Mouse (Mus musculus): ENCODE results near the gene F2rl1. TPM values are rescaled to one million over a fixed set of nuclear protein-coding genes. Genes with fewer than 3 reads are reported as not detected.

Gene F2rl1
- 1 to 10 TPM in 1 of 2 experiments, under 1 TPM in 1; 0.96 to 1.0 TPM for total RNA-seq (2021)

- intact Hi-C loops (cut with DNase I): no loop called here
- peak; percentile 65 for DNase-seq
Measured at GRCm38 (mm10) chr13:95524674-95525491, at the start of gene F2rl1. TSS of gene F2rl1 (minus strand) at chr13:95525227.

- DNase-seq: no peak
- intact Hi-C loops (cut with DNase I): no loop called here
Measured at GRCm38 (mm10) chr13:95570877-95571276, 45.9 kb upstream of the F2rl1 start.

GRCm38 (mm10) chr13:95569326-95569725, 44.3 kb upstream of the F2rl1 start:
- intact Hi-C loops (cut with DNase I): no loop called here
- no peak for DNase-seq

- intact Hi-C loops (cut with DNase I): no loop called here
- no peak for DNase-seq
Measured at GRCm38 (mm10) chr13:95568336-95568735, 43.3 kb upstream of the F2rl1 start.

GRCm38 (mm10) chr13:95566841-95567551, 42.0 kb upstream of the F2rl1 start:
- intact Hi-C loops (cut with DNase I): no loop called here
- no peak for DNase-seq

- DNase-seq: peak; percentile 88 to 93
- intact Hi-C loops (cut with DNase I): loop anchor here (1.0 to 5.0 kb wide), 3 partner anchors 104 to 329 kb away; partner anchors contain the start of gene Iqgap2
Measured at GRCm38 (mm10) chr13:95563693-95564092, 38.7 kb upstream of the F2rl1 start.

- peak; percentile 24 to 38 for DNase-seq
Measured at GRCm38 (mm10) chr13:95563066-95563610, 38.1 kb upstream of the F2rl1 start.

GRCm38 (mm10) chr13:95557326-95557725, 32.3 kb upstream of the F2rl1 start:
- intact Hi-C loops (cut with DNase I): no loop called here
- no peak for DNase-seq

More at GRCm38 (mm10) chr13:95563066-95563610, 38.1 kb upstream of the F2rl1 start:
- intact Hi-C loops (cut with DNase I): loop anchor here (1.0 to 5.0 kb wide), 3 partner anchors 104 to 329 kb away; partner anchors contain the start of gene Iqgap2

- intact Hi-C loops (cut with DNase I): no loop called here
Measured at GRCm38 (mm10) chr13:95553885-95554492, 29.0 kb upstream of the F2rl1 start.

GRCm38 (mm10) chr13:95550636-95551370, 25.8 kb upstream of the F2rl1 start:
- intact Hi-C loops (cut with DNase I): no loop called here
- DNase-seq: no peak

More at GRCm38 (mm10) chr13:95553885-95554492, 29.0 kb upstream of the F2rl1 start:
- DNase-seq: no peak

GRCm38 (mm10) chr13:95549421-95549820, 24.4 kb upstream of the F2rl1 start:
- no peak for DNase-seq
- intact Hi-C loops (cut with DNase I): no loop called here

GRCm38 (mm10) chr13:95548856-95549255, 23.8 kb upstream of the F2rl1 start:
- DNase-seq: peak; percentile 15 to 18
- intact Hi-C loops (cut with DNase I): no loop called here

- intact Hi-C loops (cut with DNase I): no loop called here
- peak; percentile 60 to 63 for DNase-seq
Measured at GRCm38 (mm10) chr13:95548291-95548789, 23.3 kb upstream of the F2rl1 start.

GRCm38 (mm10) chr13:95547090-95547611, 22.1 kb upstream of the F2rl1 start:
- DNase-seq: no peak
- intact Hi-C loops (cut with DNase I): no loop called here

GRCm38 (mm10) chr13:95546251-95546650, 21.2 kb upstream of the F2rl1 start:
- no peak for DNase-seq
- intact Hi-C loops (cut with DNase I): no loop called here

- intact Hi-C loops (cut with DNase I): no loop called here
- DNase-seq: peak; percentile 13 to 27
Measured at GRCm38 (mm10) chr13:95545729-95546186, 20.7 kb upstream of the F2rl1 start.

- intact Hi-C loops (cut with DNase I): no loop called here
- DNase-seq: no peak
Measured at GRCm38 (mm10) chr13:95538021-95538420, 13.0 kb upstream of the F2rl1 start.

- no peak for DNase-seq
- intact Hi-C loops (cut with DNase I): no loop called here
Measured at GRCm38 (mm10) chr13:95536117-95536493, 11.1 kb upstream of the F2rl1 start.

GRCm38 (mm10) chr13:95535461-95536116, 10.6 kb upstream of the F2rl1 start:
- DNase-seq: peak; percentile 18 to 22
- intact Hi-C loops (cut with DNase I): no loop called here
